Mouse (Mus musculus): Measurements from ENCODE around the gene Hmcn2.

GRCm38 (mm10) chr2:31499327-31500291, 185.4 kb downstream of the Hmcn2 start:
- TF ChIP-seq POLR2A (IDR thresholded peaks at IDR 0.05; ENCODE audit: low read depth, low read length), result no peak
- no peak for TF ChIP-seq MEF2A (IDR thresholded peaks at IDR 0.05; ENCODE audit: borderline replicate concordance, low read depth, low read length)
- no peak for TF ChIP-seq CTCF (conservative IDR thresholded peaks at IDR 0.05 in 1 of 2, IDR thresholded peaks at IDR 0.05 in 1 of 2; ENCODE audit: low read depth in 2 of 2, low read length in 2 of 2)
